Mouse (Mus musculus): ENCODE data around the gene Spon2.

The Spon2 gene

GRCm38 (mm10) chr5:33217663-33218062 lies 592 bp downstream of the Spon2 start:
- no peak for DNase-seq (ENCODE audit: low spot score)

- no peak for DNase-seq (ENCODE audit: low spot score)
These were observed 3.5 kb downstream of the Spon2 start for GRCm38 (mm10) chr5:33214723-33215122.

GRCm38 (mm10) chr5:33211254-33211653 lies 7.0 kb downstream of the Spon2 start:
- DNase-seq (ENCODE audit: low spot score), result no peak

- no peak for DNase-seq (ENCODE audit: low spot score)
These were observed 7.7 kb downstream of the Spon2 start for GRCm38 (mm10) chr5:33210515-33210914.

GRCm38 (mm10) chr5:33208533-33209245 lies 9.6 kb downstream of the Spon2 start:
- DNase-seq (ENCODE audit: low spot score), result no peak

GRCm38 (mm10) chr5:33207136-33207535 lies 11.1 kb downstream of the Spon2 start:
- no peak for DNase-seq (ENCODE audit: low spot score)

- no peak for DNase-seq (ENCODE audit: low spot score)
These were observed 11.9 kb downstream of the Spon2 start for GRCm38 (mm10) chr5:33206328-33206727.

GRCm38 (mm10) chr5:33204284-33204683 lies 14.0 kb downstream of the Spon2 start:
- DNase-seq (ENCODE audit: low spot score), result no peak

- peak; percentile 89 for DNase-seq (ENCODE audit: low spot score)
These were observed 14.5 kb downstream of the Spon2 start for GRCm38 (mm10) chr5:33203691-33204242.

- DNase-seq (ENCODE audit: low spot score), result no peak
These were observed 15.1 kb downstream of the Spon2 start for GRCm38 (mm10) chr5:33203171-33203565.

- DNase-seq (ENCODE audit: low spot score), result no peak
These were observed 15.6 kb downstream of the Spon2 start for GRCm38 (mm10) chr5:33202516-33203170.

- no peak for DNase-seq (ENCODE audit: low spot score)
These were observed 16.6 kb downstream of the Spon2 start for GRCm38 (mm10) chr5:33201697-33202096.

- no peak for DNase-seq (ENCODE audit: low spot score)
These were observed 18.2 kb downstream of the Spon2 start for GRCm38 (mm10) chr5:33200071-33200470.

- DNase-seq (ENCODE audit: low spot score), result no peak
These were observed 22.9 kb downstream of the Spon2 start for GRCm38 (mm10) chr5:33195246-33195852.

GRCm38 (mm10) chr5:33193567-33193966 lies 24.7 kb downstream of the Spon2 start:
- no peak for DNase-seq (ENCODE audit: low spot score)

All from testis, postnatal 10 days (tissue).